Mouse (Mus musculus): ENCODE results near the gene Snapc2. TPM values are rescaled to one million over a fixed set of nuclear protein-coding genes. Genes with fewer than 3 reads are reported as not detected.
"Not testable (repeated sequence)": the region's sequence is repeated elsewhere in the genome, so short reads cannot be mapped to it uniquely, and the experiment has no call there.

The Snapc2 gene
- polyA plus RNA-seq, 1 experiment, result 30.5 TPM

GRCm38 (mm10) chr8:4230612-4231351, 22.1 kb upstream of the Snapc2 start:
- DNase-seq (ENCODE audit: low read depth, low spot score), result no peak
- WGBS, result 45% methylated on average over 10 of the region's 10 CpGs

- 8% methylated on average over 15 of the region's 15 CpGs for WGBS
- DNase-seq (ENCODE audit: low read depth, low spot score), result peak; percentile 42
Measured at GRCm38 (mm10) chr8:4237814-4238433, 15.0 kb upstream of the Snapc2 start.

DNA sequence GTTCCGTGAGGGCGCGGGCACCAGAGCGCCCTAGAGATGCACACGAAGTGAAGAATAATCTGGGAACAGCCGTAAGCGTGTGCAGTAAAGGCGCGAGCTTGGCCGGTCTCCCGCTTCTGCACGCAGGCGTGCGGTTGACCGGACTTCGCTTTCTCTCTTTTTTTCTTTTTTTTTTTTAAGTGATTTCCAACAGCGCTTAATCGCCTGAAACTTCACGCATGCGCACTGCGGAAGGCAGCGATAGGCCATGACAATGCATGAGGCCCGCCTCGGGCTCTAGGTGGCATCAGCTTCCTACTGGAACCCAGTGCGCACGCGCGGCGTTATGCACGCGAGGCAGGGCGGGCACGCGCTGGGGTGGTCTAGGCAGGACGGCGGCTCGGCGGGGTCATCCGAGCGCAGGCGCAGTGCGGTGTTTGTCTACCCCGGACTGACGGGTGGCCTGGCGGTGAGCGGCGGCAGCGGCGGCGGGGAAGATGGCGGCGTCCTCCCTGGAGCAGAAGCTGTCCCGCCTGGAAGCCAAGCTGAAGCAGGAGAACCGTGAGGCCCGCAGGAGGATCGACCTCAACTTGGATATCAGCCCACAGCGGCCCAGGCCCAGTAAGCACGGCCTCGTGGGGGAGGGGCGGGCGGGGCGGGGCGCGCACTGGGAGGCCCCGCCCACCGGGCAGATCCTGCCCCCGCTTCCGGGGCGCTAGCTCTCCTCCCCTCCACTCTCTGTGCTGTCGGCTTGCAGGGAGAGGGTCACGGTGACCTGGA, 14.3 kb upstream of the Snapc2 start, which contains the start of the genes Map2k7 and Gm49320:
Map2k7 (plus strand) TSS at position 307 of the 759 bp plus-strand sequence.
Gm49320 (plus strand) TSS at position 432 of the 759 bp plus-strand sequence.
- DNase-seq (ENCODE audit: low read depth, low spot score), result peak; percentile 92
- under 1% methylated on average over 62 of the region's 71 CpGs for whole genome bisulfite sequencing

- no peak for DNase-seq (ENCODE audit: low read depth, low spot score)
- WGBS, result 4% methylated on average over 19 of the region's 19 CpGs
Measured at GRCm38 (mm10) chr8:4239193-4239890, 13.5 kb upstream of the Snapc2 start.

GRCm38 (mm10) chr8:4245061-4245460, 7.8 kb upstream of the Snapc2 start:
- 95% methylated on average over 5 of the region's 5 CpGs for WGBS

DNA sequence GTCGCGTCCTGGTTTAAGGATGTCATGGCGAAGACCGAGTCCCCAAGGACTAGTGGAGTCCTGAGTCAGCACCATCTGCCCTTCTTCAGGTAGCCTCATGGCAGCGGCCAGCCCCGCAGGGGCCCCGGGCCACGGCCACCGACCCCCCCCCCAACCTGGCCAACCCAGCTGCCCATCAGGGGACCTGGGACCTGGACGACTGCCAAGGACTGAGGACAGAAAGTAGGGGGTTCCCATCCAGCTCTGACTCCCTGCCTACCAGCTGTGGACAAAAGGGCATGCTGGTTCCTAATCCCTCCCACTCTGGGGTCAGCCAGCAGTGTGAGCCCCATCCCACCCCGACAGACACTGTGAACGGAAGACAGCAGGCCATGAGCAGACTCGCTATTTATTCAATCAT, 7.1 kb upstream of the Snapc2 start:
- no peak for DNase-seq (ENCODE audit: low read depth, low spot score)
- WGBS, result 88% methylated on average over 13 of the region's 13 CpGs

More at GRCm38 (mm10) chr8:4245061-4245460, 7.8 kb upstream of the Snapc2 start:
- no peak for DNase-seq (ENCODE audit: low read depth, low spot score)

DNA sequence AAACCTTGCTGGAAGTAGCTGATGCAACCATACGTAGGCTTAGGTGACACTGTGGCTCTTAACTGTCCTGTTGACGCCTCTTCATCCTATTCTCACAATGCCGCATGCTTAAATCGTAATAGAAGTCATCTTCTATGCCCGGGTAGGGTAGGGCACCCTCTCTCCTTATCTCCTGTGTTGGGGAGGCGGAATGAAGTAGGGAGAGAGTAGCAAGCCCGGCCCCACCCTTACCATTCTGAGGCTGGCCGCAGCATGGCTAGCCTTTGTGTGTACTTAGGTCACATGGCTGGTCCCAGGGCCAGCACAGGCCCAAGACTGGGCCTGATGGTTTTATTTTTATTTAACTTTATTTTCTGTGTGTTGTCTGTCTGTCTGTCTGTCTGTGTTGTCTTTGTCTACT, 5.6 kb upstream of the Snapc2 start:
- 74% methylated on average over 8 of the region's 8 CpGs for WGBS
- no peak for DNase-seq (ENCODE audit: low read depth, low spot score)

DNA sequence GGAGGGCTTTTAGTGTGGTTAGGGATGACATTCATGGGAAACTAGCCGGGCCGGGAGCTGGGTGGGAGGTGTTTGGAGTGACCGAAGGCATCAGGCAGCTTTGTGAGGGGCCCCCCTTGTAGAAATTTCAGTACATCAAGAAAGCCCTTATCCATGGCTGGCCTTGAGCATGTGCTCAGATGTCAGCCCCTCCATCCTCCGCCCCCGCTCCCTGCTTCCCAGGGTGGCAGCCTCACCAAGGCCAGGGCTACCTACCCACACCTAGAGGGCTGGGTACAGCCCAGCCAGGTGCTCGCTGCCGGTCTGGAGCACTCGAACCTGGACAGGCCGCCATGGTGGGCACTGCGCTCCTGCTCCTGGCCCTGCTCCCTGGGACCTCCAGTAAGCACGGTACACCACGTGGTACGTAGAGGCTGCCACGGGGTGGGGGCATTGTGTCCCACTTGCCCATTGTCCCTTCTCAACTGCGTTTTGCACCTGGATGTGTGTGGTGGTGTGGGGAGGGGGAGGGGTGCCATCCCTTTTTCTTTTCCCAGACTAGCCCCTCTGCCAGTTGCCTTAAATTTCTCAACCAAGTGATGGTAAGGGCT, 4.8 kb upstream of the Snapc2 start, which contains the start of gene Tgfbr3l:
Tgfbr3l (plus strand) TSS at position 264 of the 590 bp plus-strand sequence.
- no peak for DNase-seq (ENCODE audit: low read depth, low spot score)
- 82% methylated on average over 15 of the region's 15 CpGs for WGBS

GRCm38 (mm10) chr8:4249213-4249612, 3.7 kb upstream of the Snapc2 start:
- WGBS, result 56% methylated on average over 29 of the region's 29 CpGs
- no peak for DNase-seq (ENCODE audit: low read depth, low spot score)

DNA sequence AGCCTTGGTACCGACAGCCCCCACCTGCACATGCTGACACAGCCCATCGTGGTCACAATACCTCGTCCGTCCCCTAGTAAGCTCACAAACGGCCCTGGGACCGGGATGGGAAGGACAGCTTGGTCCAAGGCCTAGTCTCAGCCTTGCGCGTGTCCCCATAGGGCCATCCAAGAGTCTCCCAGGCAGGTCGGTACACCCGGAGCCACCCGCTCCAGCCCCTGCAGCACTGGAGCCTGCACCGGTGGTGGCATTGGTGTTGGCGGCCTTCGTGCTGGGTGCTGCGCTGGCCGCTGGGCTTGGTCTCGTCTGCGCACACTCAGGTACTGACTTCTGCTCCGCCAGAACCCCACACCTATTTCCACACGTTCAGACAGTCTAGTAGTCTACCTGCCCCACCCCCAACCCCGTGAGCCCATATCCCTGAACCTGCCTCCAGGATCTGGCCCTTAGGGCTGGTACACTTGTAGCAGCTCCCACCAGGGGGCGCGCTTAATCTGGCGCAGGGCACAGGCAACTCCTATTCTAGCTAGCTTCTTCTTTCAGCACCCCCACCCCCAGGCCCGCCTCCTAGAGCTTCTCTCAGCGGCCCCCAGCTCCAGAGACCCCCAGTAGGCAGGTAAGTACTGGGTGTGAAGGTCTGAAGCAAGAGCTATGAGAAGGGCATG, 2.4 kb upstream of the Snapc2 start:
- no peak for DNase-seq (ENCODE audit: low read depth, low spot score)
- WGBS, result 48% methylated on average over 26 of the region's 26 CpGs

- DNase-seq (ENCODE audit: low read depth, low spot score), result no peak
- whole genome bisulfite sequencing, result 23% methylated on average over 8 of the region's 8 CpGs
Measured at GRCm38 (mm10) chr8:4252116-4252760, 642 bp upstream of the Snapc2 start.

- WGBS, result 42% methylated on average over 6 of the region's 6 CpGs
- no peak for DNase-seq (ENCODE audit: low read depth, low spot score)
Measured at GRCm38 (mm10) chr8:4254001-4254400, 1.1 kb downstream of the Snapc2 start.

DNA sequence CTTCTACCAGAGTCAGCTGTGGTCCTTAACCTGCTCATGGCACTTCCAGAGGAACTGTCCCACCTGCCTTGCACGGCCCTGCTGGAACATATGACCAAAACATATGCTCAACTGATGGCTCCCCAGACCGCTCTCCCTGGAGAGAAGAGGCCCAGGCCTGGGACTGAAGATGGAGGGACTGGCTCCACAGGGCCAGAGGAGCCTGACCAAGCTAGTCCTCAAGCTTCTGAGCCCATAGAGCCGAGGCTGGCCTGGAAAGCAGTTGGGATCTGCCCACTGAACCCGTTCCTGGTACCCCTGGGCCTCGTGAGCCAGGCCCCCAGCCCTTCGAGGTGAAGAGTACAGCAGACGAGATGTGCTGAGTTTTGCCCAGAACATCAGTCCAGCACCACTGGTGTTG, 2.6 kb downstream of the Snapc2 start:
- WGBS, result 87% methylated on average over 7 of the region's 7 CpGs
- not testable (repeated sequence) for DNase-seq (ENCODE audit: low read depth, low spot score)

DNA sequence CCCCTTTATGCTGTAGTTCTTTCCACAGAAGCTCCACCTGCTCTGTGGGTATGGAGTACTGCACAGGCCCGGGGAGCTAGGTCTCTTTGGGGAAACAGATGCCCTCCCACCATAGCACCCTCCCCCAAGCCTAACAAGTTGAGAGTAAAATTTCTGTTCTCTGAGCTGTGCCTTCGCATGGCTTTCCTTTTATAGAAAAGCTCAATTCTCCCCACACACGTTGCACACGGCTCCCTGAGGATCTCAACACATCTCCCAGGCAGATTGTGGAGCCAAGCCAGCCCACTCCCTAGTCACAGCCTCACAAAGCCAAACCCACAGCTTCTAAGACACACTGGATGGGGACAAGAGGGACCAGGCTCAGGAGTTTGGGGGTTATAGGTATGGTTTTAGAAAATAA, 4.0 kb downstream of the Snapc2 start:
- no peak for DNase-seq (ENCODE audit: low read depth, low spot score)
- WGBS, result 50% methylated on average over 4 of the region's 4 CpGs

DNA sequence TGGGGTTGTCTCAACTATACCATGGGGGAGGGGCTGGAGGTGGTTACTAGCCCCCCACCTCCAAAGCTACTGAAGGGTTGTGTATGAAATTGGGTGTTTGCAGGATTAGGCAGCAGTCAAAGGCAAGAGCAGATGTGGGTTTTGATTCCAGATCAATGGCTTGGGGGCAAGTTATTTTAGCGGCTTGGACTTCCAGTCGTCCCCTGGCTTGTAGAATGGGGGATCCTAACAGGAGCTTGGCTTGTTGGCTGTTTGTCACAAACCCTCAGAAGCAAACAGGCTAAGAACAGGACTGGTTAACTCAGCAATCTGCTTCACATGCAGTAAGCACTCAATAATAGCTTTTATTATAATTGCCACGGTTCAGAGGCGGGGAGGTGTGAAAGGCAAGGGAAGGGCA, 4.5 kb downstream of the Snapc2 start:
- DNase-seq (ENCODE audit: low read depth, low spot score), result no peak
- WGBS, result 81% methylated on average over 4 of the region's 4 CpGs

DNA sequence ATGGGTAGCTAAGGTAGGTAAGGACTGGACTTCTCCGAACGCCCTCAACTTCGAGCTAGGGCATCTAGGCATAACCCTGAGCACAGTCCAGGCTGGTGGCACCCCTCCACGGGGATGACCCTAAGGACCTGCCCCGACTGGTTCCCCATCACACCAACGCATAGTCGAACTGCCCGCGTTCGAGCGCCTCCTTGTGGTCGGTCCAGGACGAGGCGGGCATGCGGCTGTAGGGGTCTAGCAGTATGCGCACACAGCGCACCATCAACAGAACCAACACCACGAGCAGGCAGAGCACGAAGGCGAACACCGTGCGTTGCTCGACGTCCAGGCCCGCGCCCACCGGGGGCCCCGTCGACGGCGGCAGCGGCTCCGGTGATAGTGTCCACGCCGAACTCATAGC, 5.4 kb downstream of the Snapc2 start:
- DNase-seq (ENCODE audit: low read depth, low spot score), result no peak
- 4% methylated on average over 35 of the region's 35 CpGs for WGBS

DNA sequence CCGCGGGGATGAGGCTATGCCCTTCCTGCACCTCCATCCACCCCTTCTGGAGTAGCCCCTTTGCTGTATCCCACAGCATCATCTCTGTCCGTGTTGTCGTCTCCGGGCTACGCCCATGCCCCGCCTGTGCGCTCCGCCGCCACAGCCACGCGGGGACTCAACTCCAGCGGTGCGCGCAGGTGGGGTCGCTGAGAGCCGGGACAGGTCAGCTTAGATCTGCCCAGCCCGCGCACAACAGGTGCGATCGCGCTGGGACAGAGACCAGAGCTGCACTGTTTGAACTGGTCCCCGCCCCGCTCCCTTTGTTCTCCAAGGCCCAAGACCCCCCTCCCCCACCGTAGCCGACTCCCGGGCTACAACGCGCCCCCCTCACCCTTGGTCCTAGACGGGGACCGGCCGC, 5.8 kb downstream of the Snapc2 start:
- no peak for DNase-seq (ENCODE audit: low read depth, low spot score)
- WGBS, result under 1% methylated on average over 32 of the region's 32 CpGs

DNA sequence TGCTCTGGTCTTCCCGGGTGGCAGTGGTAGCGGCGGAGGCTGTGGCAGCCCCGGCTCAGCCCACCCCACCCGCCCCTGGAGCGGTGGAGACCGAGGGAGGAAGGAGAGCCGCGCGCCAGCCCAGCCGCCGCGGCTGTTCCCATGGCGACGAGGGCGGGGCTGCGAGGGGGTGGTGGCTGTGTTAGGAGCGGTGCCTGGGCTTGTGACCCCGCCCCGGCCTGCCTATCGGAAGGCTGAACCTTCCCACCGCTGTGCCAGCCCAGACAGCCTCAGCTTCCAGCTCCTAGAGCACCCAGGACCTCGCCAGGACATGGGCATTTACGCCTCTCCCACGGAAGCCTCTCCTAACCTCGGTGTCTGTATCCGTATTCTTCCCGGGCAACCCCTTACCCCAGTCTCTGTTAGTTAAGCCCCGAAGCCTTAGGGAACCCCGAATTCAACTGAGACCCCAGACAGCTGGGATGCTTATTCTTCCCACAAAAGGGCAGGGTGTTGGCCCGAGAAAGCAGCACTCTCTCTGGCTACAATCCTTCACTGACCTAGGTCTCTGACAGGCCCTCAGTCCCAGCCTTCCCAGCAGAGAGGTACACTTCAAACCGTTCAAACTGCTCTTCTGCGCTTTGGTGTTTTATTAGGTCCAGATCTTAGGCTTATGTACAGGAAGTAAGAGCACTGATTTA, 6.4 kb downstream of the Snapc2 start, which contains the start of gene Ctxn1:
Ctxn1 (minus strand) TSS at position 150 of the 680 bp plus-strand sequence.
- peak; percentile 68 for DNase-seq (ENCODE audit: low read depth, low spot score)
- WGBS, result 7% methylated on average over 29 of the region's 33 CpGs

Data from large intestine, adult 2 months (tissue).